Mouse (Mus musculus) left cerebral cortex, postnatal 14 days (tissue): Measurements from ENCODE around the gene Klhl36. TPM values are rescaled to one million over a fixed set of nuclear protein-coding genes. Genes with fewer than 3 reads are reported as not detected.

Source experiments
- DNase-seq, 2 experiments: peaks; one replicate each; pipeline ENCODE4 v3.0.0; 2021 to 2022; ENCODE audit warnings: low spot score in 2 of 2, mixed read lengths in 1 of 2
- intact Hi-C: fragments of 180-260 bp; cut with DNase I; formaldehyde crosslinking; loops from one replicate; pipeline ENCODE4 v1.15.1; 2025
- total RNA-seq, 2 experiments: library from RNA; stranded (reverse); gene quantifications; 2 replicates each; pipeline ENCODE4 v1.2.3; 2021

Klhl36 gene
- total RNA-seq, 2 experiments from 2014 or later = 6.0 to 7.3 TPM

DNA sequence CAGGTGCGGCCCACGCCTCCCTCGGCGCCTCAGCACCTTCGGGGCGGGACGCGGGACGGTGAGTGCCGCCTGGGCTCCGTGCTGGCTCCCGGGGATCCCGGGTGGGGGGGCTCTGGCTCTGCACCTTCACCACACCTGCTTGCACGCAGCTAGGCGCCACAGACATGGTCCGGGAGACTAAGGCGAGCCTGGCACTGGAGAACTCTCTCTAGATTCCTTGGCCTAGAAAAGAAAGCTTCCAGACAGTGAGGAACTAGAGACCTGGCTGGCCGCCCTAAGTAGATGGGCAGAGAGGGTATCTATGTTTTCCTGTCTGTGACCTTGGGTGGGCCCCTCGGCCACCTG lies 296 bp downstream of the Klhl36 start:
- no peak for DNase-seq
- intact Hi-C loops = no loop called here

- DNase-seq = no peak
- intact Hi-C loops = no loop called here
Measured at GRCm38 (mm10) chr8:119862749-119863148, 683 bp downstream of the Klhl36 start.

DNA sequence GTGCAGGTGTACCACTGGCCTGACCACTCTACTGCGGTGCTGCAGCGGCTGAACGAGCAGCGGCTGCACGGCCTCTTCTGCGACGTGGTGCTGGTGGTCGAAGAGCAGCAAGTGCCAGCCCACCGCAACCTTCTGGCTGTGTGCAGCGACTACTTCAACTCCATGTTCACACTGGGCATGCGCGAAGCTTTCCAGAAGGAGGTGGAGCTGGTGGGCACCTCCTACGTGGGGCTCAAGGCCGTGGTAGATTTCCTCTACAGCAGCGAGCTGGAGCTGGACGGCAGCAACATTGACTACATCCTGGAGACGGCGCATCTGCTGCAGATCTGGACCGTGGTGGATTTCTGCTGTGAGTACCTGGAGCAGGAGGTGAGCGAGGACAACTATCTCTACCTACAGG lies 7.5 kb downstream of the Klhl36 start:
- intact Hi-C loops = no loop called here

GRCm38 (mm10) chr8:119873181-119873580 lies 11.1 kb downstream of the Klhl36 start:
- no peak for DNase-seq
- intact Hi-C loops = no loop called here

More for the DNA sequence above, 7.5 kb downstream of the Klhl36 start:
- no peak for DNase-seq

GRCm38 (mm10) chr8:119881301-119881700 lies 19.2 kb downstream of the Klhl36 start:
- no peak for DNase-seq
- intact Hi-C loops = no loop called here

GRCm38 (mm10) chr8:119881917-119882316 lies 19.9 kb downstream of the Klhl36 start:
- intact Hi-C loops = no loop called here
- no peak for DNase-seq

DNA sequence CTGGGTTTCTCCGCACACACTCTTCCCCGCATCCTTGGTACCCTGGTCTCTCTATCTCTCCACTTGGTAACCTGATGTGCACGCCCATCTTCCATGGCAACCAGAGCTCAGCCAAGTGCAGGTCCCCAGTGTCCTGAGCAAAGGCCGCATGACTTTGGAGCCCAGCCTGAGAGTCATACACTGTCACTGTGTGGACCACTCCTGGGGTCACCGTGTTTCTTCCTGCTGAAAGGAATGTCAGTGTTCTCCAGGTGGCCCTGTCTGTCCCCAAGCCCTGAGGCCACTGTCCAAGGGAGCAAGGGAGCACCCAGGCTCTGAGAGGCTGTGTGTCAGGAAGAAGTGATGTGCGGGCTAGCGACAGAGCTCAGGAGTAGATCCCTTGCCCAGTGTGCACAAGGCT lies 21.2 kb downstream of the Klhl36 start:
- DNase-seq = no peak
- intact Hi-C loops = no loop called here

DNA sequence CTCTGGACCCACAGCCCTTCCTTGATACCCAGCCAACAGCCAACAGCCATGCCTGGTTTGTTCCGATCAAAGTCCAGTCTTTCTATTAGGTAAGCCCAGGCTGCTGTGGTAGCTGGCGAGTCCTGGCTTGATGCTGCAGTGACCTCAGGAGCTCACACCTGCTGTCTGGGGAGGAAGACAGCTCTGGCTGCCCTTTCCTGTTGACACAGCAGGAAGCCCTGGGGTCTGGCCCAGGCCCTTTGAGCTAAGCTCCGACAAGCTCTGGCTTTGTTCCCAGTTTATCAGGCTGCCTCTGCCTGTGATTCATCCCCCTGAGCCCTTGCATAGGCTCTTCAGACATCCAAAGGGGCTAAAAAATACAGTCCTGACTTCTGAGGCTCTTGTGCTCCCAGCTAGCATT lies 23.5 kb downstream of the Klhl36 start:
- intact Hi-C loops = no loop called here
- DNase-seq = peak in 1 of 2 experiments; percentile 15

DNA sequence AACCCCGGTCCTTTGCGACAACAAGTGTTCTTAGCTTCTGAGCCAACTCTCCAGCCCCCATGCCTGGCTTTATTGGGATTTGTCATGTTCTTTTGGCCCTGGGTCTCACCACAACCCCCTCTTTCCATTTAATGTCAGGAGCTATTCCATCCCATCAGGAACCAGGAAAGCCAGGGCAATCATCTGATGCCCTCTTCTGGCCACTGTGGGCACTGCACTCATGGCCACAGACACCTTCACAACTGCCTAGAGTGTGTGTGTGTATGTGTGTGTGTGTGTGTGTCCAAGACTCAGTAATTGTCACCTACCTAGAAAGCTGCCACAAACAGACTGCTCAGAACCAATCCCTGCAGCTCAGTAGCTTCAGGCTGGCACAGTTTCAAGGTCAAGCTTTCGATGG lies 25.1 kb downstream of the Klhl36 start:
- peak in 1 of 2 experiments; percentile 42 for DNase-seq
- intact Hi-C loops = no loop called here

- no peak for DNase-seq
- intact Hi-C loops = no loop called here
Measured at GRCm38 (mm10) chr8:119888012-119888411, 25.9 kb downstream of the Klhl36 start.

DNA sequence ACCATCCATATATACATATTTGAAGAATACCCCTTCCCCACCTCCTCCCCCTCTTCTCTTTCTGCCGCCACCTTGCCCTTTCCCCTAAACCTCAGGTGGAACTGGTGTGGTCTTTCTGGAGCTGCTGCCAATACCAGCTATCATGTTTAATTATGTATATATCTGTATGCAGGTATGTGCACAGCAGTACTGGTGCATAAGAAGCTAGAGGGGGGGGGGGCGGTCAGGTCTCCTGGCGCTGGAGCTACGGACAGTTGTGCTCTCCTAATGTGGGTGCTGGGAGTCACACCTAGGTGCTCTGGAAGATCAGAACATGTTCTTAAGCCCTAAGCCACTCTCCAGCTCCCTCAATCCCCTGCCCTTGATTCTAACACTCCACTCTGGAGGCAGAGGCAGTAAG lies 35.0 kb downstream of the Klhl36 start:
- DNase-seq = no peak

DNA sequence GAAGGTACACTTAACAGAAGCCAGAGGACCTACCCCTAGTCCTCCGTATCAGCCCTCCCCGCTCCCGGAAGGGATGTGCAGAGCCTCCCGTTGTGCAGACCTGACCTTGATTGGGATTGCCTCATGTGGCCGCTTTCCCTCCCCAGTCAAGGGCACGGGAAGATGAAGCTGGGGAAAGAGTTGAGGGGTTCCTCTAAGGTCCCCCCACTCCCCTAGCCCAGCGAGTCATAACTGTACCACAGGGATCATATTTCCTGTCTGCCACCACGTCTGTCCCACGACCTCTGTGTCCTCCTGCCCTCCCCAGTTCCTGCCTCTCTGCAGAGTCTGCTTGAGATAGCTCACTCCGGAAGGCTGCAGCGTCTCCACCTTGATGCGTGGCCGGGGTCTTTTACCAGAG lies 35.9 kb downstream of the Klhl36 start:
- intact Hi-C loops = no loop called here
- DNase-seq = no peak

More for the DNA sequence above, 35.0 kb downstream of the Klhl36 start:
- intact Hi-C loops = no loop called here

GRCm38 (mm10) chr8:119901349-119901748 lies 39.3 kb downstream of the Klhl36 start:
- intact Hi-C loops = no loop called here

DNA sequence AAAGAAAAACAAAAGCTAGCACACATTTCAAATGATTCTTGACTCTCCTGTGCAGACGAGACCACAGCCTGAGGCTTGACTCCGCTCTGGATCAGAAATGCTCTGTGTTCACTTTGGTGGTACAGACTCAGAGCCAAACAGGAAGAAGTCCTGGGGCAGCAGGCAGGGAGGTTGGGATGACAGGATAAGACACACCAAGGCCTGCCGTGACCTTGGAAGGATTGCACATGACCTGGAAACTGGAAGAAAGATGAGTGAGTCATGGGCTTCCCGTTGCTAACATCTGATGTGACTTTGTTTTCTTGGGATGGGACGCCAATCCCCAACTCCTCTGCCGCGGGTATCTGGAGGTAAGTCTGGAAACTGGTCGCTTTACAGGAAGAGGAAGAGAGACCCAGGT lies 39.9 kb downstream of the Klhl36 start:
- intact Hi-C loops = no loop called here
- DNase-seq = no peak

More at GRCm38 (mm10) chr8:119901349-119901748, 39.3 kb downstream of the Klhl36 start:
- no peak for DNase-seq

DNA sequence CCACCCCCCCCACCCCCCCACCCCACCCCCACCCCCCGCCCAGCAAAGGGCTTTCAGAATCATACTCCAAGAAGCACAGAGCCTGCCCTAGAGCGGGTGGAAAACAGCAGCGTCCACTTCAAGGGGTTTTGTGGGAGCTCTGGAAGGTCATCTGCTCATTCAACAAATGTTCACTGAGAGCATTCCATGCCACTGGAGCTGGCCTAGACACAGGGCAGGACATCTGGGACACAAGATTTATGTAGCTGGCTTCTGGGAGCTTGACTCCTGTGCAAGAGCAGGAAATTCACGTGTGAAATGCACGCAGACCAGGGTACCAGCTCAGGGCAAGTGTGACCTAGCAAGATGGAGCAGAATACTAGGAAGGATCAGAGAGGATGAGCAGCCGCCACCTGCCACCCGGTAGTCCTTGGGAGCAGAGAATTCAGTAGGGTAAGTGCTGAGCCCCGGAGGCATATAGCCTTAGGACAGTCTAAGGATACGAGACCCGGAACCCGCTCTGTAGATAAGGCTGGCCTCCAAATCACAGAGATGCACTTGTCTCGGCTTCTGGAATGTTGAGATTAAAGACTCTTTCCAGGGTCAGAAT lies 42.4 kb downstream of the Klhl36 start:
- intact Hi-C loops = no loop called here
- DNase-seq = no peak

- DNase-seq = peak in 1 of 2 experiments; percentile 17
- intact Hi-C loops = no loop called here
Measured at GRCm38 (mm10) chr8:119909944-119910546, 48.0 kb downstream of the Klhl36 start, which contains the start of gene Usp10. TSS of gene Usp10 (plus strand) at chr8:119910360.

- intact Hi-C loops = no loop called here
- peak; percentile 86 to 93 for DNase-seq
Measured at GRCm38 (mm10) chr8:119910547-119911257, 48.6 kb downstream of the Klhl36 start, which contains the start of gene Gm20388. TSS of gene Gm20388 (plus strand) at chr8:119910841.

GRCm38 (mm10) chr8:119911258-119911962 lies 49.3 kb downstream of the Klhl36 start:
- intact Hi-C loops = no loop called here
- no peak for DNase-seq

- no peak for DNase-seq
- intact Hi-C loops = no loop called here
Measured at GRCm38 (mm10) chr8:119912643-119913042, 50.6 kb downstream of the Klhl36 start.

DNA sequence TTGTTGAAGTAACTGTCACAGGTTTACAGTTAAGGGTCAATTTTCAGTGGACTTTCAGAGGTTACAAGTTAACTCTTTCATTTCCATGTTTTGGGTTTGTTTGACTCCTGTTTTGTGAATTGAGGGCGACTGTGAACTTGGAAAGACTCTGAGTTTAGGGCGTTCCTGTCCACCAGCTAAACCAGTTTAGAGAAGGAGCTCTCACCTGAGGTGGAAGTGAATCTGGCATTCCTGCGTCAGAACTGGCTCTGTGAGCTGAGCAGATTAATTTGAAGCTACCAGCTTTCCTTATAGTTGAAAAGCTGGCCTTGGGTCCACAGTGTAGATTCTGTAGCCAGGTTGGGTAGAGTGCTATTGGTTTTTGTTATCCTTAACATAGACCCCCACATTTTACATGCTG lies 51.1 kb downstream of the Klhl36 start:
- intact Hi-C loops = no loop called here
- no peak for DNase-seq
